In genomic region chr1:56914279-56914678, GRCm38 (mm10) we compare ENCODE assay signal across 16 mouse cellular contexts.
"Had no signal": no experiment of that assay in that cellular context is flagged by ENCODE, and none has a peak within 500 bp of the region (broad histone marks: within the 10 kb centered on the region; RNA-seq: fewer than 3 reads in every experiment).

No protein-coding gene starts in this region.

- H3K27ac ChIP-seq: kidney, postnatal 0 days; layer of hippocampus, adult 2 months; limb, embryonic 12.5 days; liver, embryonic 13.5 days; neural tube, embryonic 15.5 days had no signal

- H3K4me3 ChIP-seq: layer of hippocampus, adult 2 months; limb, embryonic 12.5 days; liver, embryonic 13.5 days; myocyte; neural tube, embryonic 15.5 days had no signal

- H3K4me1 ChIP-seq: limb, embryonic 12.5 days; liver, embryonic 13.5 days; neural tube, embryonic 15.5 days had no signal

- H3K36me3 ChIP-seq: limb, embryonic 12.5 days; liver, embryonic 13.5 days; neural tube, embryonic 15.5 days had no signal

- H3K9me3 ChIP-seq: limb, embryonic 12.5 days; liver, embryonic 13.5 days; neural tube, embryonic 15.5 days had no signal

- H3K27me3 ChIP-seq: limb, embryonic 12.5 days; liver, embryonic 13.5 days; neural tube, embryonic 15.5 days had no signal

- DNase-seq: kidney, adult 11 months; kidney, adult 9 months; kidney, postnatal 4 days; liver; liver, embryonic 13.5 days; lung, adult 18-20 months; lung, postnatal 36 days; midbrain, embryonic 14.5 days; spleen, adult 18-20 months; thymus, adult 2 months; thymus, postnatal 25 days had no signal
